Mouse (Mus musculus) embryo, embryonic 10 days (tissue): ENCODE measurements around the gene Rftn2.
"Not testable (repeated sequence)": the region's sequence is repeated elsewhere in the genome, so short reads cannot be mapped to it uniquely, and the experiment has no call there.

Experiments
- DNase-seq: peaks from one replicate; pipeline ENCODE4 v3.0.0-alpha.2; 2015; ENCODE audit warnings: low spot score

Rftn2 gene

DNA sequence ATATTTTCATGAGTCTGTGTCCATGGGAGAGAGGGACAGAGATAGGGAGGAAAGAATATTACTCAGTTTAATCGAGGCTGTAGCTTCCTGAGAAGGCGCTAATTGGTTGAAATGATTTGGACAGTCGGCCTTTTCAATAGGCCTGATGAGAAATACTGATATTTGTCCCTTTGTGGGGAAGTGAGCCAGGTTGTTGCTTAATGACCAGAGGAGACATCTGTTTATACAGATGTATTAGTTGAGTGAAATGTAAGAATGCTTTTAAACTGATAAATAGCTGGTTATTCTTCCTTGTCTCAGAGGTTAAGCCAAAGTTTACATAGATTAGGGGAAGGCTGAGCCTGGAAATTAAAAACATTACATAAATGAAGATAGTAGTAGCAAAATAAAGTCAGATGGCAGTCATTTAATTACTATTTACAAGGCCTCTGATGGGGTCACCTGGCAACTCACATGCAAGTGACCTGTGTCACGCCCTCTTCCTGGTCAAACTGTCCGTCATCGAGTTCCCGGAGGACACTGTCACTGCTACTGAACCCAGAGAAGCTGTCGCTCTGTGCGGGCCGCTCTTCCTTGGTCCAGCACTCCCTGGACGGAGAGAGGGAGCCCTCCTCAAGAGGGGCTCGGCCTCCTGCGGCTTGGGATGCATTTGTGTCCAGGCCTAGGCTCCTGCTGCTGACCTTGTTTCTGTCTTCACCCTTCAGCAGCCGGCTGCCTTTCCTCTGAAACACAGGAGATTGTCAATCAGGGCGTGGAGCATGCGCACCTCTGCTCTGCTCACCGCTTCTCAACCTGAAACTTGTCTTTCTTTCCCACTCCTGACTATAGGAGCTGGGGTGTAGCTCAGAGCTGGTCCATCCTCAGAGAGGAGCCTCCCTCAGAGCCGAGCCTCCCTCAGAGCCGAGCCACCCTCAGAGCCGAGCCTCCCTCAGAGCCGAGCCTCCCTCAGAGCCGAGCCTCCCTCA lies 54.9 kb downstream of the Rftn2 start:
- DNase-seq: peak; percentile 28

DNA sequence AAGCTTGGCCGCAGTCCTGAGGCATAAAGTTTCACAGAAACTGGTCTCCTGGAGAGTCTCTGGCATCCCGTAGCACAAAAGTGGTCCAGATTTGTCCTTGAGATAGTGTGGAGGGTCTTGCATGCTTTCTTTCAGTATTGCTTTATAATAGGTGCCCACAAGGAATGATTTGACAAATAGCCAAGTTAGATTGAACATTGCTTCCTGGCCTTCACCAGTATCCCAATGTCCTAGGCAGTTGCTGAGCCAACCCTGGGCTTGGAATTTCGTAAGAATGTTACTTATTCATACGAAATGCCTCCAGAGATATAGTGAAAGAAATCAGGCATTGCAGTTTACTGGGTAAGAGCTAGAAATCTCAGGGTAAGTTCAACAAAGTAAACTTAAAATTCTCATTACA lies 58.0 kb downstream of the Rftn2 start:
- no peak for DNase-seq

DNA sequence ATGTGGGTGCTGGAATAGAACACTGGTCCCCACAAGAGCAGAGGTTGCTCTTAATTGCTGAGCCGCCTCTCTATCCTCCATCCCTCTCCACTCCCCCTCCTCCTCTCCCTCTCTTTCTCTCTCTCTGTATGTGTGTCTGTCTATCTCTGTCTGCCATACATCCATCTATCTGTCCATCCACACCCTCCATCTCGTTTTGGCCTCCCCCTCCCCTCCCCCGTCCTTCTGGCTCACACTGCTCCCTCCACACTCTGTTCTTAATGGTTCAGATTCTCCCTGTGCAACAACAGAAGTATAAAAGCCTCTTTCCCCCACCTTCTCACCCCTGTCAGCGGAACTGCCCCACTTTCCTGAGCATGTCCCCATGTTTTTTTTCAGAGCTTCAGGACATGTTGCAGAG lies 59.0 kb downstream of the Rftn2 start:
- no peak for DNase-seq

DNA sequence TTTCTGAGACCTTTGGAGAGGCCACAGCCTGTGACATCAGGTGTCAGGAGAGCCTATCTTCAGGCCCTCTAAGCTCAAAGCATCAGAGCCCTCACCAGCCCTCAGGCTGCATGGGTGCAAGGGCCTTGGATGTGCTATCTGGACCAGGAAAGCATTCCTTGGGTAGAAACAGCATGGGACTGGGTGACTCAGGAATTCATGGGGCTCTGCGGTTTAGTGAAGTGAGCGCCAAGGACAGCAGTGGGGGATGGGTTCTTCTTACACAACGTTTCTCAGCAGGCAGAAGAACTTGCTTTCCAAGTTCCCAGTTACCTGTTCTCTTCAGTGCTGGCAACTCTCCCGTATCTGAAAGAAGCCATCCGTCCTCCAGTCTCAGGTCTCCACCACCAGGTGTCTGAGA lies 62.6 kb downstream of the Rftn2 start:
- DNase-seq: no peak

DNA sequence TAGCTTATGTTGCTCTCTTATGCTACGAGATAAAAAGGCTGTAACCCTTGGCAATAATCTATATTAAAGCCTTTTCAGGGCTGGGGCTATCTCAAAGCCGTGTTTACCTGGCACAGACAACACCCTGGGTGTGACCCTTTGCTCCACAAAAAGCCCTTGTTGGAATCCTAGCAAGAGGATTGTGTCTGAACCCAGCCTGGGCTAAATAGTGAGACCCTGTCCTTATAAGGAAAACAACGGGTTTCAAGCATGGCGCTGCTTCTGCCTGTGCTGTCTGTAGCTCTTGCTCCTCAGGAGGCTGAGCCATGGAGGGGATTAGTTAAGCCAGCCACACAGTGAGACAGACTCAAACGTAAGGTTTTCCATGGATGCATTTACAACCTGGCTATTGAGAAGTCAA lies 63.8 kb downstream of the Rftn2 start:
- no peak for DNase-seq

DNA sequence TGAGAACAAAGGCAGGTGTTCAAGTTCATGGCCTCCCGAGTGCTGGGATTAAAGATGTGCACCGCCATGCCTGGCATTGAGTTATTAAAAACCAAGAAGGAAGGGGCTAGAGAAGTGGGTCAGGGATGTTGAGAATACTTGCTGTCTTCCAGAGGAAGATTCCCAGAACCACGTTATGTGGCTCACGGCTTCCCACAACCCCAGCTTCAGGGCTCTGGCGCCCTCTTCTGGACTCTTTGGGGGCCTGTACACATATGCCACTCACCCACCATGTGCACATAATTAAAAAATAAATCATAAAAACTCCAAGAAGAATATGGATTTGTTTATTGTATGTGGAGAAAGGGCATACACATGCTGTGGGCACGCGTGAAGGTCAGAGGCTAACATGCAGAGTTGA lies 64.7 kb downstream of the Rftn2 start:
- peak; percentile 17 for DNase-seq

DNA sequence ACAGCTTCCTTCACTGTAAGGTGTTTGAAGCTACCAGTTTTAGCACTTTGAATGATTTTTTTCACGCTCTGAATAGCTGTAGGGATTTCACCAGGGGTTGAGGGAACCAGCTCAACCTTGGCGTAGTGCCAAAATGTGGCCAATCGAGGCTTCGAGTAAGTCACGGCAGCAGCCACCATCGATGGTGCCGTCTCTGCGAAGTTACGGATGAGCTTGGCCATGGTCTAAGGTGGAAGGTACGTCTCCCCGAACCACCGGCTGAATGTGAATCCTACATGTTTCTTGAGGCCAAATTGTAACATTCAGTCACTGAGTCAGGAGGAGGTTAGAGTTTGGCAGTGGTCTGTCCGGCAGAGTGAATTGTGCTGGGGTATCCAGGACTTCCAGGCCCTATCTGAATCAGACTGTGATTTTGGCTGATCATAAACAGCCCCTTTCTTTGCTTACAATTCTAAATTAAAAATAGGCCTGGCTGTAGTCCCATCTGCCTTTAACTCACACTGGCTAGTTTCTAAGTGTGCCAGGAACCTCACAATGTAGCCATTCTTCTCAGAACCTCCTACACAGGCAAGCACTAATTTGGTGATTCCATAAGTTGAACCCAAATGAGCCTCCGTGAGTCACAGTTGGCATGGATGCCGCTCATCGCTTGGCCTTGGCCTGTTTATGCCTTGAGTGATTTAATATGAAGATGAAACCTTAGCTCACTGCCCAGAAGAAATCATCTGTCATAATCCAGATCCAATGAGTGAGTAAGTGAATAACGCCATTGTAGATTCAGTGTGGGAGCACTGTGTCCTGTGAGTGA lies 65.5 kb downstream of the Rftn2 start:
- DNase-seq: no peak

DNA sequence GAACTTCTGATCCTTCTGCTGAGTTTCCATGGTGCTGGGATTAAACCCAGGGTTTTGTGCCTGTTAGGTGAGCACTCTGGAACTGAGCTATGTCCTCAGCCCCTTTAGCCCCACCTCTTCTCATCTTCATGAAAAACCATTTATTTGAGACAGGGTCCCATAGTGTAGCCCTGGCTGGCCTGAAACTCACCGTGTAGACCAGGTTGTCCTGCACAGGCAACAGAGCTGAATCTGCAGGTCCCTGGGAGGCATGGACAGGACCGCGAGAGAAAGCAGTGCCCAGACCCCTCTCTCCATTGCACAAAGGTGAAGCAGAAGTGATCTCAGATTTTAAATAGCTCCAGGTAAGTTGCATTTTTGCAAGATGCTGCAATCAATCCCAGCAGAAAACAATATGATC lies 66.4 kb downstream of the Rftn2 start:
- DNase-seq: no peak

DNA sequence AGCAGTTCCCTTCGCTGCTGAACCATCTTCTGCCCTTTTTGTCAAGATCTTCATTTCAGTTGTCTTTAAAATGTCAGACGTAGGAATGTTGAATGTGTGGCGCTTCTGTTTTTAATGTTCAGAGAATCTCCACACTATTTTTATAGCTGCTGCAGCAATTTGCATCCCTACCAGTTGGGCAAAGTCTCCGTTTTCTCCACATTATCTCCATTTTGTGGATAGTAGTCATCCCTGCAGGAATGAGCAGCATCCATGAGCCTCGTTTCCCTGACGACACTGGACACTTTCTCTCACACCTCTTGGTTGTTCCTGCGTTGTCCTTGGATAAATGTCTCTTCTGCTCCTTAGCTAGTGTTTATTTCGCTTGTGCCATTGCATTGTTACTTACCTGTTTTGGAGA lies 67.8 kb downstream of the Rftn2 start:
- DNase-seq: no peak

DNA sequence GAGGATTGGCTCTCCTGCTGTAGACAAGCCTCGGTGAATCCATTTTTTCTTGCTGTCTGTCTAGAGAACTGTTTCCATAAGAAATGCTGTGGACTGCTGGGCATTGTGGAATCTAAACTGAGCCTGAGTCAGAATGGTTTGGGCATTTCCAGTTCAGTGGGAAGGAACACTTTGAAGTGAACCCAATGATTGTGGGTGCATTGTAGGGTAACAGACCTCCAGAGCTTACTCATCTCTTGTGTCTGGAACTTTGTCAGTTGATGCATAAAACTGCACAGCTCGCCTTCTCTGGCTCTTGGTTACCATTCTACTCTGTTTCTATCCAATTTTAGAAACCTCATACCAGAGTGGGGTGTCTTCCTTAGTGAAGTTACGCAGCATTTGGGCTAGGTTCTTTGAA lies 68.4 kb downstream of the Rftn2 start:
- DNase-seq: no peak

DNA sequence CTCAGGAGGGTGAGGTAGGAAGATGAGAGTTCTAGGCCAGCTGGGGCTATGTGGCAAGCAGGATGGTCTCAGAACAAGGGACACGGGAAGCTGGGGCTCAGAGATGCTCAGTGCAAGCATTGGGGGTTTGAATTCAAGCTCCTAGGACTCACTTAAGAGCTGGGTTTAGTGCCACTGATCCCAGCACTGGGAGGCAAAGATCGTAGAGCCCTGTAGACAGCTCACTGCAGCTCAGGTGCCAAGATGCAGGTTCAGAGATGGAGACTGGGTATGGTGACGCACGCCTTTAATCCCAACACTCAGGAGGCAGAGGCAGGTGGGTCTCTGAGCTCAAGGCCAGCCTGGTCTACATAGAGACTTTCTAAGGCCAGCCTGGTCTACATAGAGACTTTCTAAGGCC lies 69.3 kb downstream of the Rftn2 start:
- no peak for DNase-seq

DNA sequence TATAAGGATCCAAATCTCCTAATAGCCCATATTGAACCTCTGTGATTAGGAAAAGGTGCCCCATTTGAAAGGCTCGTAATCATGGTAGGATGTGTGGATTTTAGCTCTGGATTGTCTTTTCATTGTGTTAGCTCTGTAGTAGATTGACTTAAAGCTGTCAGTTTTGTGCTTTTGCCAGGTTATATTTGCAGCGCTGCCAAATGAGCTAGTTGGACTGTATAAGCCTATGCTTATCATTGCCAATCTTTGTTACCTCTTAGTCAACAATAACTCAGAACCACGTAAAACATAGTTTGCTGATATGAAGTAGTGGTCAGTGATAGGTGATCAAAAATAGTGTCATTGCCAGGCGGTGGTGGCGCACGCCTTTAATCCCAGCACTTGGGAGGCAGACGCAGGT lies 81.0 kb downstream of the Rftn2 start:
- no peak for DNase-seq

DNA sequence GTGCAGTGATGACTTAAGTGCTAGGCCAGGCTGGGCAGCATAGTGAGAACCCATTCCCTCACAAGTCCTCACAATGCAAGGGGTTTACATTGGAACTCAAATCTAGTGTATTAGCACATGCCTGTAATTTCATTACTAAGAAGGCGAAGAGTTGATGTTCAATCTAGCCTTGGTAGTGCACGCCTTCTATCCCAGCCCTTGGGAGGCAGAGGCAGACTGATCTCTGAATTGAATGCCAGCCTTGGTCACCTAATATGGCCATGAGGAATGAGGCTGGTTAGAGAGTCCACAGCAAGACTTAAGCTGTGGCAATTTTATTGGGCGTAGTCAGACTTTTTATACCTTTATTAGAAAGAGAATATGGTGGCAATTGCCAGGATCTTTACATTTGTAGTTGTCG lies 82.2 kb downstream of the Rftn2 start:
- no peak for DNase-seq

DNA sequence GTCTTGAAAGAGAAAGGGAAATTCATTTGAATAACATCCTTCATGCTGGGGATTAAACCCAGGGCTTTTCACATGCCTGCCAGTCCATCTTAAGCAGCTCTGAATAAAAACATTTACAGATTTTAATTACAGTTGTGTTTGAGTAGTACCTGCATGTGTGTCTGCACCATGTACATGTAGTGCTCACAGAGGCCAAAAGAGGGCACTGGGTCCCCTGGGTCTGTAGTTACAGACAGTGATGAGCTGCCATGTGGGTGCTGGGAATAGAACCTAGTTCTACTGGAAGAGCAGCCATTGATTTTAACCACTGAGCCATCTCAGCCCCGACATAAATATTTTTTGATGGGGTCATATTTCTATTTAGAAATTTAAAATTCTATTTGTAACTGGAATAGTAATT lies 90.7 kb downstream of the Rftn2 start:
- no peak for DNase-seq

DNA sequence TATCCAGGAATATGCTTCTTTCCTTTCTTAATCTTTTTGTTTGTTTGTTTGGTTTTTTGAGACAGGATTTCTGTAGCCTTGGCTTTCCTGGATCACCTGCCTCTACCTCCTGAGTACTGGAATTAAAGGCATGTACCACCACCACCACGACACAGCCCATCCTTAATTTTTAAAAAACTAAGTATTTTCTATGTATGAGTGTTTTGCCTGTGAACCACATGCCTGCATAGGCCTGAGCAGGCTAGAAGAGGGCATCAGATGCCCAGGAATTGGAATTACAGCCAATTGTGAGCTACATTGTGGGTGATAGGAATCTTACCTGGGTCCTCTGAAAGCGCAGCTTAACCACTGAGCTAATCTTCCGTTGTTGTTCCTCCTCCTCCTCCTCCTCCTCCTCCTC lies 92.3 kb downstream of the Rftn2 start:
- no peak for DNase-seq

DNA sequence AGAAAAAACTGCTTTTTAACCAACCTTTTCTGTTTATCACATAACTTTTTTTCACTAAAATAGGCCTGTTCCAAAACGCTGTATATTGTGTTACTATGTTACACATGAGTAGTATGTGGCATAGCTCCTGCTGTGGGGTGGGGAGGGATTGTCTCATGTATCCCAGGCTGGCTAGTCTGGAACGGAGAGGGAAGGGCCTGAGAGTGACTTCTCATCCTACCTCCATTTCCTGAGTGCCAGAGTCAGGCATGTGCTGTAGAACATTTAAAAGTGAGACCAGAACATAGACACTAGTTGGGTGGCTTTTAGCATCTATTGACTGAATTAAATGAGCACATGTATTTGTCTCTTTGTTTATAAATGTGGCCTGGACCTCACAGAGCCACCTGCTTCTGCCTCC lies 93.4 kb downstream of the Rftn2 start:
- DNase-seq: no peak

DNA sequence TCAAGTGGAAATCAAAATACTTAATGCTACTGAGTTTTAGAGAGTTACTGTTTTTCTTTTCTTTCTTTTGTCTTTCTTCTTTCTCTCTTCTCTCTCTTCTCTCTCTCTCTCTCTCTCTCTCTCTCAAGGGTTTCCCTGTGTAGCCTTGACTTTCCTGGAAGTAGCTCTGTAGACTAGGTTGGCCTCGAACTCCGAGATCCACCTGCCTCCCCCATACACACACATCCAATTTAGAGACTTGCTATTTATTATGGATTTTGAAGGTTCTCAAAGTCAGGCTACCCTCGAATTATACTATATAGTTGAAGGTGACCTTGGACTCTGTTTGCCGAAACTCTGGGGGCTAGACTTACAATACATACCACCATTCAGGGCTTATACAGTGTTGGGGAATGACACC lies 94.3 kb downstream of the Rftn2 start:
- DNase-seq: no peak

DNA sequence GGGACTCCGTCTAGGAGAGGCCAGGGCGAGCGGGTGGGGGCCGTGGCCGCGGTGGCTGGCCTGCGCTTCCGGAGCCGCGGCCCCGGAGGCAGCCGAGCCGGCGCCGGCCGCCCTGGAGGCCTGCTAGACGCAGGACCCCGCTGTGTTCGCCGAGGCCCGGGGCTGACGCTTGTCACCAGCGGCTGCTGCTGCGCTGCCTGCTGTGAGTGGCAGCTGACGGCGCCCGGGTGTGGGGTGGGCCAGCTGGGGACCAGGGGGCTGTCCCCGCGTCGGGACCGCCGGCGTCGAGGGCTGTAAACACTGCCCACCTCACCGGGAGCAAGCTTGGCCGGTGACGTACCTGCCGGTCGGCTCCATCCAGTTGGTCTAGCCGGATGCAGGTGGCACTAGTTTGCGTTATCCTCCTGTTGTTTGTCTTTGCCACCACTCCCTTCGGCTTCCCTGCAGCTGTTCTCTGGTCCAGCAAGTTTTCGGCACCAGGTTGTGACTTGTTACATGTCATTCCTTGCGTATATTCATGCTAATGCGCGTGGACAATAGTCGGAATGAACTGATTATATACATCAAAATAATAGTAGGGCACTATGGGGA lies 95.1 kb downstream of the Rftn2 start:
- peak; percentile 59 for DNase-seq

DNA sequence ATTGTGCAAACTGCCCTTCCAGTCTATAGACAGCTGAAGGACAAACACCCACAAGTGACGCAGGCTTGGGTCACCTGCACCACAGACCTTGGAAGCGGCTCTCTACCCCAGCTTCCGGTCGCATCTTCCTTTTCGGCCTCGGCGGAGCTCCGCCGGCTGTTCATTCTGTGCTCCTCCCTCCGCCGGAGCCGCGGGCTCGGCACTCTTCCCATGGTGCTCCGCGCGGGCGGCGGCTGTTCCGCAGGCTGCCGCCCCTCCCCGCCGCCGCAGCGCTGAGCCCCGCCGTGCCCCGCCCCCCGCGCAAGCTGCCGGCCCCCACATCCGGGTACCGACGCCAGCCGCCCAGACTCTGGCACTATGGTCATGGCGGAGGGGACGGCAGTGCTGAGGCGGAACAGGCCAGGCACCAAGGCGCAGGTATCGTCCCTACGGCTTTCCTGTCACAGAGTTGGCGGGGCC lies 95.6 kb downstream of the Rftn2 start, which contains the start of gene Mob4:
TSS of gene Mob4 (plus strand) at position 289 of the 459 bp plus-strand sequence.
- peak; percentile 91 for DNase-seq

DNA sequence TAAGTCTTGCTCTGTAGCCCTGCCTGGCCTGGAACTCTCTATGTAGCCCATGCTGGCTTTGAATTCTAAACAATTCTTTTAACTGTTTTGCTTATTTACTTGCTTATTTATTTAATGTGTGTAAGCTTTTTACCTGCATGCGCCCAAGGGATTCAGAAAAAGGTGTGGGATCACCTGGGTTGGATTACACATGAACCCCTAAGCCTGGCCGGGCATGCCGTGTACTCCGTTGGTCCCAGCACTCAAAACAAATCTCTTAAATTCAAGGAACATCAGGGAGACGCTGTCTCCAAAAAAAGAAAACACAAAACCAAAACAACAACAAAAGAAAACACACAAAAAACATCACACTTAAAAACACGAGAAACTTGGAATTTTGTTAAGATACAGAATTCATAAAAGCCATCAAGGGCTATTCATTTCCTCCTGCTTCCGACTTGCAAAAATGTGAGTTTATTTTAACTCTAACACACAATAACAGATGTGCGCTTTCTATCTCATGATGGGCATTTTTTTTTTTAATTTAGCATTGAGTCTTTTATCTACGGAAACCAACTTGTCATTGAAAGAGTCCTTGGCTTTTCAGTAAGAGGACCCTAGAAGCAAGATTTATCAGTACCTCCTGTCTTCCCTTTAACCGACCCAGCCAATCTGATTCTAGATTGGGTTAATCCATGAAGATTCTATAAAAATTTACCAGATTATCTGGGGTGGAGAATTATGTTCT lies 96.2 kb downstream of the Rftn2 start:
- no peak for DNase-seq

DNA sequence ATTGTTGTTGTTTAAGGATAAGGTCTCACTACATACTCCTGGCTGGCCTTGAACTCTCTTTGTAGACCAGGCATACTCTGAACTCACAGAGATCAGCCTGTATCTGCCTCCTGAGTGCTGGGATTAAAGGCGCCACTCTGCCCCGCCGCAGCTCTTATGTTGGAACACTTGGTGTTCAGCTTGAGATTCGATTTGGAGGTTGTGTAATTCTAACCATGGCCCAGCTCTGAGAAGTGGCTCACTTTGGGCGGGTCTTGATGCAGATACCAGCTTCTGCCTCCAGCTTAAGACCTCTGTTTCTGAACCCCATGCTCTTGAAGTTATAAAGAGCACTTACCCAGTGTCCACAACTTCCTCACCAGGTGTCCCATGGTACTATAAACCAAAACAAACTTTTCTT lies 96.9 kb downstream of the Rftn2 start:
- no peak for DNase-seq

DNA sequence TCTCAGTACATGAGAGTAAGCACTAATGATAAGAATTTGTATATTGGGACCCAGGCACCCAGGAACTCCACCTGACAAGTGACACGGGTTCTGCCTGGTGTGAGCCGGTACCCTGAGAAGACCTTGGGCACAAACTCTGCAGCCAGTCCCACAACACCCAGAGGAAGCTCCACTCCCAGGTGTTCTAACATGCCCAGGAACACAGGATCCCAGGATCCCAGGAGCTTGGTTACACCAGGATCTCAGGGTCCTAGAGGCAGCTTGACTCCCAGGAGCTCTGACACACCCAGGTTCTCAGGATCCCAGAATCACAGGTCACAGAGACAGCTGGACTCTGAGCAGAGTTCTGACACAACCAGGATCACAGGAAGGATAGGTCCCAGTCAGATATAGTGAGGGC lies 102.4 kb downstream of the Rftn2 start:
- not testable (repeated sequence) for DNase-seq
